Mouse (Mus musculus) induced T-regulatory cell, adult 2 months (primary cell): ENCODE measurements at regions not wholly inside any gene's neighbourhood (a gene's known extent, or its start where the extent isn't known, plus 50 kb on each side); places are given as distances from the start of the nearest gene placed in this dataset.

Experiments used
- DNase-seq: peaks from one replicate; pipeline ENCODE4 v3.0.0-alpha.2; 2012; ENCODE audit warnings: low read depth

DNA sequence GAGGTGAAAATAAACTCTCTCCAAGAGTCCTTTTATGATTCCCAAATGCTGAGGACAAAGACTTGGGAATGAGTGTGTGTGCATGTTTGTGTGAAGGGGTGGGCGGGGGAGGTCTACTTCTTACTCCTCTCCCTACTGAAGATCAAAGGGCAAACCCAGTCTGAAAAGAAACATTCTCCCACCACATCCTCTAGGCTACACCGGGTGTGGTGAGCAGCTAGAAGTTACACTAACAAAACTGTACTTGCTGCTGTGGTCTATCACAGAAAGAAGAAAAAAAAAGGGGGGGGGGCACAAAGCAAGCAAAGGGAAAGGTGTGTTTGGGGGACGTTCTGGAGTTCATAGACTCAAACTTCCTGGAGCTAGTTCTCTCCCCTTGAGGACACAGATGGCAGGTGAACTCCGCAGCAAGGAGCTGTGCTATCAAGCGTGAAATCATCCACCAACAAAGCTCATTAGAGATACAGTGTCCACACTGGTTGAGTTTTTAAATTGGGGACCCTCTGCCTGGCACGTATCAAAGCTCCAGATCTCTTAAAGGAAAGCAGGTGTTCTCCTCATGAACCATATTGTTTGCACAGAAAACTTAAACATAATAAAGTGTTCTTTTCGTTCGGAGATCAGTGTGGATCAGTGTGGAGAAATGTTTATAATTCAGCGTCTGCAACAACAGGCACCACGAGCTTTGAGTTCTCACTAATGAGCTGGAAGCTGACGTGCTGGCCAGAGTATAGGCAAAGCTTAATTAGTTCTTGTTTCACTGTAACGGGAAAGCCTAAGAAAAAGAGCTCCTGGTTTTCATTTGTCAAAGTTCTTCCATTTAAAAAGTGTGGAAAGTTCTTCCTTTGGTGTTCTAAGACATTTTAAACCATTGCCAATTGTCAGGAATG, 280.7 kb upstream of the Htr2a start:
- DNase-seq = no peak

DNA sequence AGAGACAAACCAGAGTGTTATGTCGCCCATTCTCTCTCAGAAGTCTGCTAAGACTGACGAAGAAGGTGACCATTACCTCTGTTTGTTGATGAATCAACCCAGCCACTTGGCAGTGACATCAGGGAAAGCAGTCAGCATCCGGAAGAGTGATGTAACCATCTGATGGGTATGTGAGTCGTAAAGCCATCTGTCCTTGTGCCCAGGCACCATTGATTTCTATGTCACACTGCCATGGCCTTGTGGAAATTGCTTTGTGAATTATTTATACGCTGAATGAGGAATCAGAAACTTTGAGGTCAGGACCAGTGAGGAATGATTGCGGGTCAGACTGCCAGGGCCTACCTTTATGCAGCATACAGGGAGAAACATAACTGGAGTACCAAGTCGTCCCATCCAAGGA, 256.2 kb upstream of the Htr2a start:
- DNase-seq = no peak

DNA sequence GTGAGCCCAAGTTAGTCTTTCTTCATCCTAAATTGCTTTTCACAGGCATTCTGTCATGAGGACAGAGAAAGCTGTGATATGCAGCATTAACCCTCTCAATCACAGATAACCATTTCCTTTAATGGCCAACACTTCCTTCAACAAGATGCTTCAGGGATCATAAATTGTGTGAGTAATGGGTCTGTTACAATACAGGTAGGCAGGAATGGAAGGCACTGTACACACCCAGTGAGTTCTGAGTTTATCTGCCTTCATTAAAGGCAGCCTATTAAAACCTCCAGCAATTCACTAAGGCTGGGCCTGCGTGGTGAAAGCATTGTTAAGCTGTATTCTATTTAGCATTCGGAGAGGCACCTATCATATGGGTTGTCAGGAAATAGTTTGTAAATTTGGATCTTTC, 248.2 kb upstream of the Htr2a start:
- DNase-seq = no peak

DNA sequence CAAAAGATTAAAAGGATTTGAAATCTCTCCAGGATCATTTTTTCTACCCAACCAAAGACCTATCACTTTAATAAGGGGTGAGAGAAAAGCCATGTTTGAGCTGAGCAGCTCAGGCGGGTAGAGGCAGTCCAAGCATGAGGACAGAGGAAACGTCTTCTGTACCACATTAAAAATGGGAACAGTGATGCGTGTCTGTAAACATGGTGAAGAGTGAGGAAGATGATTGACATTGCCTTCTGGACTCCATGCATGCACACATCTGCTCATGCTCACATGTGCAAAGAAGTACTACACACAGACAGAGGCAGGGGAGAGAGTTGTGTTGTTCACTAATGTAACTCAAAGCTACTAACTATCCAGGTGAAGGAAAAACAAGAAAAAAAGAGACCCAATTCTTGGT, 243.4 kb upstream of the Htr2a start:
- DNase-seq = no peak

DNA sequence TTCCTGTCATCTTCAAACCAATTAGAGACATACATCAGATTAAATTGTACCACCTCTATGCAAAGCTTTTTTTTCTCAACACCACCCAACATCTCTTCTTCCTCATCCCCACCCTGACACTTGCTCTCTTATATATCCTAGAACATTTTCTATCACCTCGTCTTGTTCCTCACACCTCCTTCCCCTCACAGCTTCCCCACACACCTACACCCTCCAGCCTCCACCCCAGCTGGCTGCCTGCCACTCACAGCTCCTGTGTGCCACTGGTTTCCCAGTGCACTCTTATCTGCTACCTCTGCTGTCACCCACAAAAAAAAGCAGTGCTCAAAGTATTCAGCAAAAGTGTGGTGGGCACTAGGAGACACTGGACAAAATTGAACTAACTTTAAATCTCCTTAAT, 231.2 kb upstream of the Htr2a start:
- no peak for DNase-seq

DNA sequence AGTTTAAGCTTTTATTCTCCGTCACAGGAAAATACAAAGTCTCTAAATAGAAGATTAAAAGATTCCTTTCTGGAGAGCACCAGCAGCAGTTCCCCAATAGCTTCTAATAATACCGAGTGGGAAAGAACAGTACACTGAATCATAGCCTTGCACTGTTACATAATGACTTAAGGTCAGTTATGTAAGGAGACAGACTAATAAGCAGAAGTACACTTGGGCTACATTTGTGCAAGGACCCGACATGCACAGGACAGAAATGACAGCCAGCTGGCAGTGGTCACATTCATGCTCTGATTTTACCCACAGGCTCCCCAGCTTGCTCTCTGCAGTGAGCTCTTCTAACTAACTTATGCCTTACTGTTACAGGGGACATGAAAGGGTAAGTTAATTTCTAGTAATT, 212.4 kb upstream of the Htr2a start:
- DNase-seq = no peak

DNA sequence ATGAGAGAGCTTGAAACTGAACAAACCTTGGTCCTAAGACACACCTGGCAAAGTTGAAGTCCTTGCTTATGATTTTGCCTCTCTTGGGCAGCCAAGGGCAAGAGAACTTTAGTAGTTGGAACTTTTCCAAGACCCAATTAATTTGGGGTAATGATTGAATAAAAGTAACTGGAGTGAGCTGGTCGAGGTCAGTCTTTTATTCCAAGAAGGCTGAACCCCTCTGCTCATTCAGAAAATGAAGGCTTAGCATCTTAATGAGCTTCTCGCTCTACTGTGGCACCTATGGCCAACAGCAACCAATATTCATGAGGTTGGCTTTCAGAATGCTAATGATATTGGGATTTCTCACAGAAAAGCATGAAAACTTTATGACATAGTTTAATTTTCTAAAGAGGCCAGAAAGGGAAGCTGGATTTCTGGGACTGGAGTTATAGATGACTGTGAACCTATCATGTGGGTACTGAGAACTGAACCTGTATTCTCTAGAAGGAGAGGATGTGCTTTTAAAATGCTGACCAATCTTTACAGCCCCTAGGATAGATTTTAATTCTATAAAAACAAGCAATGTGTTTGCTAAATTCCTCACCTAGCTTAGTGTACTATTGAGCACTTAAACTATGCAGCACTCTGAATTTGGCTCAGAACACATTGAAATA, 176.5 kb upstream of the Htr2a start:
- DNase-seq = no peak

DNA sequence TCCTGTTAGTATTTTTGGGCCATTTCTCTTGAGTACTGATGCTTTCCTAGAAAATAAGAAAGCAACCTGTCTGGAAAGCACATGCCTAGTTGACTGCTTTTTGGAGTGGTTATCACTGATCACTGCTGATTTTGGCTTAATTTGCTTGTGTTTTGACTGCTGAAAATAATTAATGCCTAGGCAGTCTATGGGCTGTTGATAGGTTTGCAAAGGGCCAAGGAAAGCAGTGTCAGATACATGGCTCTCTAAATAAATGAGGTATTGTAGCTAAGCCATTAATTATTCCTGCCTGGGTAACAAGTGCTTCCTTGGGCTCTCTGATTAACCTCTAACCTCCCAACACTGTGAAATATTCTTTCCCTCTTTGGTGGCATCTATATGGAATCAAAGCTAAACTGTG, 145.1 kb upstream of the Htr2a start:
- no peak for DNase-seq

DNA sequence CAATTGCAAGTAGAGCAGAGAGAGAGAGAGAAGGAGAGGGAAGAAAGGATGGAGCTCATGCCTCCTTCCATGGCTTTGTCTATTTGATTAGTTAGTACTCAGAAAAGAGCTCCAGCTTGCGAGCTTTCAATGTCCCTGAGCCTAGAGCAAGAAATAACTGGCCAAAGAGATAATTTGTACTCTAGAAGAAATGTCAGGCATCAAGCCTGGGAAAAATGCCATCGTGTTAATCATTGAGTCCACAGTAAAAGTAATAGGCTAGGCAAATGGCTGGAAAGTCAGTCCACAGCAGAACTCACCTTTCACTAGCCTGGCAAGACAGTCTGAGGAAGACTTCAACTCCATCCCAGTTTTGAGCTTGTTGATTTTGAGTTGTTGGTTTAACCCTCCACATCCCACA, 129.1 kb upstream of the Htr2a start:
- DNase-seq = no peak

DNA sequence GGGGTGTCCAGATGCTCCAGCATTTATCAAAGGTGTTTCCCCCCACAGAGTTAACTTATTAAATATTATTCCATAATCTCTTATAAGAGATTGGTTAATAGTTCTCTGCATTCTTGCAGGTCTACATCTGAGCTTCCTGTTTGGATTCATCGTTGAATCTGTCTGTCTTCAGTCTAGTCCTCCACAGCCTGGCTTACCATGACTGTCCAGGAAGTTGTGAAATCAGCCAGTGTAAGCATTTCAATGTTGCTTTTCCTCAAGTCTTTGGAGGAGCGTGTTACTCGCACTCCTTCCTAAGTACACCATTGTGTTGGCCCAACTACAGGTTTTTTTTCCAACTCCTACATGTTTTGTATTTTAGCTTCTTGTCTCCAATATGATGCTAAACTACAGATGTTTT, 124.2 kb upstream of the Htr2a start:
- DNase-seq = no peak

DNA sequence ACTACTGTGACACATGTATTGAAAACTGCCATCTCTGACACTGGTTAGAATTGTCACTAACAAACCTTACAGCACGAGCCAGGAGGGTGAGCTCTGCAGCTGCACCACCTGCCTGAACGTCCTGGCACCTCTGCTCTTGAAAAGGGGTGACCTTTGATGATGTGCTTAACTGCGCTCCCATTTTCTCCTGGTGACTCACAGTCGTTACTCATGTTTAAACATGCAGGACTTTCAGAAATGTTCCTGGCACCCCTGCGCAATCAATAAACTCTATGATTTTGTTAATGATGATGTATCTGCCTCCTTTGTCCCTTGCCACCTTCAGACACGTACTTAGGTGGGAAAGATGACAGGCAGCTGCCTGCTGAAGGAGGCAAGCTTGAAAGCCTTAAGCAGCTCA, 121.1 kb upstream of the Htr2a start:
- DNase-seq = no peak

DNA sequence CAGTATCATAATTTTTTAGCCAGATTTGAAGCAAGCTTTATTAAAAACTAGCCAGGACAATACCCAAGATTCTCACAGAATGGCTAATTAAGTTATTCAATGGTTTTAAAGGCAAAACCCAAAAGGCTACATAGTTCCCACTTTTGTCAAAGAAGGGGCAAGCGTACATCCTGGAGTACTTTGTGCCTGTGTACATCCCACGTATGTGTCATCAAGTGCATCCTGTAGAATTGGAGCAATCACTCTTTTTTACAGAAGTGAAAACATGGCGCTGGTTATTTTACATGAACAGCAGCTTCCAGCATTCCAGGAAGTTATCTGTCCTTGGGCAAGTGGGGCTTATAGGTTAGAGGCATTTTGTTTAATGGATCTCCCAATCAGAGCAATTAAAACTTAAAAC, 119.0 kb upstream of the Htr2a start:
- DNase-seq = no peak

DNA sequence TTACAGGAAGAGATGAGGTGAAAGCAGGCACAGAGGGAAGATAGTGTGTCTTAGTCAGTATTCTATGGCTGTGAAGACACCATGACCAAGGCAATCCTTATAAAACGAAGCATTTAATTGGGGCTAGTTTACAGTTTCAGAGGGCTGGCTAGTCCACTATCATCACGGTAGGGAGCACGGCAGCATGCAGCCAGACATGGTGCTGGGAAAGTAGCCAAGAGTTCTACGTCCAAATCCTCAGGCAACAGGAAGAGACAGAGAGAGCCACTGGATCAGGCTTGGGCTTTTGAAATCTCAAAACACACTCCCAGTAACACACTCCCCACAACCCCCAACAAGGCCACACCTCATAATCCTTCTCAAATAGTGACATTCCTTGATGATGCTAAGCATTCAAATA, 113.4 kb upstream of the Htr2a start:
- no peak for DNase-seq

DNA sequence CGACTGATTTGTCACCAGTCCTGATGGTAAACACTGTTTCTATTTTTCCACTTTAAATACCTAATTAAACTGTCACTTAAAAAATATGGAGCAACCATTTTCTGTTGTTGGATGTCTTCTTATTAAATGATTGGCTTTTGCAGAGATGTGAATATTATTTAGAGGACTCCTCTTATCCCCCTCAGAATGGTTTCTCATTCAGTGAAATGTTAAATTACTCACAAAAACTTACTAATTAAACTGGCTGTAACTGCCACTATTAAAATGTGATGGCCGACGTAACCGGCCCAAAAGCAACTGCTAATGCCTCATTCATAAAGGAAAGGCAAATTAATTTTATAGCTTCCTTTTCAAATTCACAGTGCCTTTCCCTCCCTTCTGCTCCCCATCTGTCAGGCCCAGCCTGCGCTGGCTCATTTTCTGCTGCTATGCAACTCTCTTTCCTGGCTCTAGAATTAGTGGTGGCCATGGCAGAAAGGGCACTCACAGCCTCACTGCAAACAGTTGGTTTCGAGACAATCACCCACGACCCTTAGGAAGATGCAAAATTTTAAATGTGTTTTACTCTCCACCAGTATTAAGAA, 111.2 kb upstream of the Htr2a start:
- DNase-seq = no peak

DNA sequence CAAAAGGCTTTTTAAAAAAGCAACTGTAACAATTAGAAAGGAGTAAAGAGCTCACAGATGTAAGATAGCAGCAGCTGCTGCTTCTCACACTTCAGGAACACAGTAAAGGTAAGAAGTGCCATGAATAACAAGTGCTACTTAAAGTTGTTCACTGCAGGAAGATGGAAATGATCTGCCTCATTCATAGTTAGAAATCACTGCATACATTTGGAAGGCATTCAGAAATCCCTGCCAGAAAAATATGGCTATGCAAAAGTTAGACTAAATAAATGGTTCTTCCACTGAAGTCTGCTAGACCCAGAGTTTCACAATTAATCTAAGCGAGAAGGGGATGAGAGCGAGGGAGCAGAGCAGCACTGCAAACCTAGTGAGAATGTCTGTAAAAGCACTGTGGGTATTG, 102.5 kb upstream of the Htr2a start:
- no peak for DNase-seq

DNA sequence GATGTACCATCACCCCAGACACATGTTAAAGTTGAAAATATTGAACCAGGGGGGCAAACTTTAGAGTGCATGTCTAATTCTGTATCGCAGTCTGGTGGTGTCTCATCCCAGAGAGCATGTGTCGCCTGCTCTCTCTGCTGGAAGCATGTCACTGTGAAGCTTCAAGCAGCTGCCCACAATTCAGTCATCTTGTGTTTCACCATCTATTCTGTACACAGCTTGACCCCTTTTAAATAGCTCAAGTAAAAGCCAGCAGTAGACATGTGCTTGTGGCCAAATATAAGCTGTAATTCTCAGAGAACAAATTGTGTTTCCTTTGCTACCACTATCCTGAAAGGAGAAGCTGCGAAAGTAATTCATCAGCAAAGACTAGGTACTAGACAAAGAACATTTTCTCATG, 96.6 kb upstream of the Htr2a start:
- no peak for DNase-seq

DNA sequence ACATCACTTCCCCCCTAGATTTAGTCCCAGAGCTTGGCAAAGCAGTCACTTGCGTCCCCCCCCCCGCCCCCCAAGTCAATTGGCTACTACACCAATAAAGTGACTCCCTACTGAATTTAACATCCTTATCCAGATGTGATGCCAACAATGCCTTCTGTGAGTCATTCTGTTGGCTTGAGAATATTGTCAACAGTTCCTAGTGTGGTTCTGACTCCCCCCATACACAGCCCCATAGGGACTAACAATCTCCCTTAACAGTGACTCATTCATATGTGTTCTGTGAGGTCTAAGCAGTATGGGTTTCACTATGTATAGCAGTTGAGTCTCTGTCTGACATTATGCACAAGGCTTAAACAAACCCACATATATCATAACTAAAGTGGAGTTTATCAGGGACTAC, 89.5 kb upstream of the Htr2a start:
- no peak for DNase-seq

DNA sequence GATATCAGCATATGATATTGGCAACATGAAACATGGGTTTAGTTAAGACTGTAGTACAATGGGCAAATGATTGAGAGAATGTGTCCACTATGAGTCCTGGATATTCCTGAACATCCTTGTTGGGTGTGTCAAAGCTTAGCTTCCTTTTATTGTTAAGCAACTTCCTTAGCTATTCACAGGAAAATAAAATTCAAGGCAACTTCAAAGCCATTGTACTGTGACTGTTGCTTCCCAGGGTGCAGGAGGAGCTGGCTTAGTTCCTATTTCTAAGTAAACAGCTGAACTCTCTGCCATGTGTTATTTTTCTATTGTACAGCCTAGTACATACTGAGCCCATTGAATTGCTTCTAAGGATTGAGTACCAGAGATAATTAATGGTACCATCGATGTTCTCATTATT, 87.0 kb upstream of the Htr2a start:
- no peak for DNase-seq

DNA sequence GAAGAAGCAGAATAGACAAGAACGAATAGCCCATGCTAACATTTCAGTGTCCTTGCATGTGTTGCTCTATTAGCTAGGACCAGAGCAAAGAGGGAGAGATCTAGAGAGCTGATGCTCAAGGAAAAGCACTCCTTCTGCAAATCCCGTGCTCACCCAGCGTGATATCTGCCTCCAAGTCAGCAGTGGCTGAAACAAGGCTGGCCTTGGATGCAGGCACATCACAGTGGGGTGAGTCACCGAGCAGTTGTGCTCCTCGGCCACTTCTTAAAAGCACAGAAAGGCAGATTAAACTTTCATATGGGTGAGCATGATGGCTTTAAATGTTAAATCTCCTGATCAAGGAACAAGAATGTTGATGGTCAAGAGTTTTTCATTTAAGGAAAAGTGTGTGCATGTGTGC, 82.3 kb upstream of the Htr2a start:
- no peak for DNase-seq
